Mouse (Mus musculus) cerebellum, adult 2 months (tissue): ENCODE results near the gene Acacb.

Experiments used
- CTCF ChIP-seq: fragments of 200-500 bp; IDR thresholded peaks from 2 replicates; pipeline ENCODE4 v1.5.1; 2011; ENCODE audit warnings: low read depth, mild to moderate bottlenecking, control low read depth, low read length, moderate library complexity, borderline replicate concordance; ENCODE audit not compliant: insufficient read depth
- POLR2A ChIP-seq: fragments of 200-500 bp; IDR thresholded peaks from 2 replicates; pipeline ENCODE4 v1.6.1; 2011; ENCODE audit warnings: low read length, control low read depth, borderline replicate concordance; ENCODE audit not compliant: insufficient read depth

- TF ChIP-seq CTCF, result no peak
- TF ChIP-seq POLR2A, result no peak
These were observed 100.1 kb downstream of the Acacb start for GRCm38 (mm10) chr5:114246465-114246864.
